Mouse (Mus musculus) small intestine, adult 2 months (tissue): ENCODE results near the gene Ctdsp2.

ENCODE experiments used
- CTCF ChIP-seq: fragments of 200-500 bp; IDR thresholded peaks from 2 replicates; pipeline ENCODE4 v1.5.1; 2012; ENCODE audit warnings: low read depth, mild to moderate bottlenecking, control low read depth, inconsistent platforms, low read length, moderate library complexity, mixed read lengths; ENCODE audit not compliant: insufficient replicate concordance, insufficient read length; ENCODE audit errors: extremely low read depth
- POLR2A ChIP-seq: fragments of 200-500 bp; IDR thresholded peaks from 2 replicates; pipeline ENCODE4 v1.6.1; 2012; ENCODE audit warnings: low read depth, mild to moderate bottlenecking, control low read depth, inconsistent platforms, low read length, moderate library complexity

- no peak for TF ChIP-seq POLR2A
- no peak for TF ChIP-seq CTCF
Observed at GRCm38 (mm10) chr10:127040569-127041214, 62.2 kb downstream of the Ctdsp2 start.
